Mouse (Mus musculus) heart, postnatal 0 days (tissue): ENCODE results near the gene A630023A22Rik.

Experiments used
- CTCF ChIP-seq: IDR thresholded peaks from 2 replicates; pipeline ENCODE4 v1.5.1; 2016; ENCODE audit warnings: antibody characterized with exemption, control low read depth, low read depth
- EP300 ChIP-seq: IDR thresholded peaks from 2 replicates; pipeline ENCODE4 v1.6.1; 2016; ENCODE audit warnings: antibody characterized with exemption, low read depth

GRCm38 (mm10) chr14:34078293-34078692 is 24.3 kb downstream of the A630023A22Rik start:
- no peak for TF ChIP-seq CTCF
- no peak for TF ChIP-seq EP300
